Mouse (Mus musculus) testis, adult 2 months (tissue): Measurements from ENCODE around the gene Rflna.

Source experiments
- CTCF ChIP-seq: fragments of 200-500 bp; IDR thresholded peaks from 2 replicates; pipeline ENCODE4 v1.5.1; 2012; ENCODE audit warnings: low read depth, mild to moderate bottlenecking, inconsistent platforms, low read length, moderate library complexity; ENCODE audit not compliant: control insufficient read depth, insufficient read depth, insufficient replicate concordance
- POLR2A ChIP-seq: fragments of 200-500 bp; IDR thresholded peaks from 2 replicates; pipeline ENCODE4 v1.6.1; 2012; ENCODE audit warnings: low read depth, mild to moderate bottlenecking, inconsistent platforms, low read length, moderate library complexity; ENCODE audit not compliant: control insufficient read depth

GRCm38 (mm10) chr5:125011628-125012027 lies 8.6 kb downstream of the Rflna start:
- TF ChIP-seq CTCF (no peak), POLR2A (no peak)
